Mouse (Mus musculus) left cerebral cortex, adult 11 months (tissue): Measurements from ENCODE around the gene Sprr2a1.
"Not testable (repeated sequence)": the region's sequence is repeated elsewhere in the genome, so short reads cannot be mapped to it uniquely, and the experiment has no call there.

Experiments used
- DNase-seq: peaks from one replicate; pipeline ENCODE4 v3.0.0; 2022; ENCODE audit warnings: low spot score

The Sprr2a1 gene

DNA sequence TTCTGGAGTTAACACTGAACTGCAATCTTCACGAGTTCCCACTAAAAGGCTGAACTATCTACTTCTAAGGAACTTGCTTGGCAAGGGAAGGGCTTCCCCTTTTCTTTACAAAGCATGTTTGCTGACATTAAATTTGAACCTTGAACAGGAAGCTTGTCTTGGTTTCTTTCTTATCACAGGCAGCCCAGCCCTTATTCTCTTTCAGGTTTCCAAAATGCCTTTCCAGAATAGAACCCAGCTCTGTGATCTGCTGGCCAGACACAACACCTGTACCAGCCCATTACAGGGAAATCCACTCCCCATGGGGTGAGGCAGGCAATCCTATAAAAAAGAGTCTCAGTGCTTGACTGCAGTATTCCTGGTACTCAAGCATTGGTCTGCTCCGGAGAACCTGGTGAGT lies at the start of gene Sprr2a1, which contains the start of gene Sprr2a2:
Gene Sprr2a1, plus strand, starts transcription at position 231 of the 400 bp plus-strand sequence.
Gene Sprr2a2, plus strand, starts transcription at position 352 of the 400 bp plus-strand sequence.
- DNase-seq: not testable (repeated sequence)

DNA sequence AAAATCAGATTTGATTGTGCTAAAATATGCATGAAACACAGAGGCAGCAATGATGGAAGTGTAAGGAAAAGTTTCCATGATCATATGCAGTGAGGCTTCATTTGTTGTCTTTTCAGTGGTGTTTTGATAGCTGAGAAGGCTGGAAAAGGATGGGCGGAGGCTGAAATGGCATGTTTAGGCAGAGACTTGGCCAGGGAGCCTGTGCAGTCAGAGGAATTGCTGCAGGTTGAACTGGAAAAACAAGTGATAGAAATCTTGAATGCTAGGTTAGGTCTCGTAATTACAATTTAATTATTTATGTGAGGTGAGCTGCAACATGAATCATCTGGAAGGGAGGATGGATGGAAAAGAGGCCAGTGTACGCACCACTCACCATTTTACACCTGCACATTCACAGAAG lies 45.8 kb upstream of the Sprr2a1 start:
- DNase-seq: no peak

DNA sequence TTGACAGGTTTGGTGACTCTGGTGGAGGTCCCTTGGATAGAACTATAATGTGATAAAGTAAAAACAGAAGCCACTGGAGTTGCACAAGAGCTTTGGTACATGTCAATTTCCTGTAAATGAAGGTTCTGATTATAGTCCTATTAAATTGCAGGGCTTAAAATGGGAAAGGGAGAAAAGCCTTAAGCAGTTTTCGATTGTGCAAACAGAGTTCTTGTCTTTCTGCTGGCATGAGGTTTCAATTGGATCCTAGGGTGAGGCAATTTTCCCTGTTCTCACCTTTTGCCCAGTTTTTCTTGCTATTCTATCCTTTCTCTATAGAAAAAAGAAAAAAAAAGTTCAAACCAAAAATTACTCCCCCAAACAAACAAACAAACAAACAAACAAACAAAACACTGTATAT lies 38.7 kb upstream of the Sprr2a1 start:
- no peak for DNase-seq

DNA sequence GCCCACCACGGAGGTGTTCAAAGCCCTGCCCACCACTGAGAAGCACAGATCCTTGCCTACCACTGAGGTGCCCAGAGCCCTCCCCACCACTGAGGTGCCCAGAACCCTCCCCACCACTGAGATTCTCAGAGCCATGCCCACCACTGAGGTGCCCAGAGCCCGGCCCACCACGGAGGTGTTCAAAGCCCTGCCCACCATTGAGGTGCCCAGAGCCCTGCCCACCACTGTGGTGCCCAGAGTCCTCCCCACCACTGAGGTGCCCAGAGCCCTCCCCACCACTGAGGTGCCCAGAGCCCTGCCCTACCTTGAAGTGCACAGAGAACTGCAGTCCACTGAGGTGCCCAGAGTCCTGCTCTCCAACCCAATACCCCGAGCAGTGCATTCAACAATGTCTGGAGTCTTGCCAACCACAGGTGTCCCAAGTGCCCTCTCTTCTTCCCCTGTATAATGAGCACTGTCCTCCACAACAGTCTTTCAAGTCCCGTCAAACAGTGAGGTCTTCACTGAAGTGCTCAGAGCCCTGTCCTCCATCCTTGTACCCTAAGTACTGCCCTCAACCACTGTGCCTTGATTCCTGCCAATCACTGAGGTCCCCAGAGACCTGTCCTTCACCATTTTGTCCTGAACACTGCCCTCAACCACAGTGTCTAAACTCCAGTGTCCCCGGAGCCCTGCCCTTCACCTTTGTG lies 19.9 kb upstream of the Sprr2a1 start:
- DNase-seq: no peak

DNA sequence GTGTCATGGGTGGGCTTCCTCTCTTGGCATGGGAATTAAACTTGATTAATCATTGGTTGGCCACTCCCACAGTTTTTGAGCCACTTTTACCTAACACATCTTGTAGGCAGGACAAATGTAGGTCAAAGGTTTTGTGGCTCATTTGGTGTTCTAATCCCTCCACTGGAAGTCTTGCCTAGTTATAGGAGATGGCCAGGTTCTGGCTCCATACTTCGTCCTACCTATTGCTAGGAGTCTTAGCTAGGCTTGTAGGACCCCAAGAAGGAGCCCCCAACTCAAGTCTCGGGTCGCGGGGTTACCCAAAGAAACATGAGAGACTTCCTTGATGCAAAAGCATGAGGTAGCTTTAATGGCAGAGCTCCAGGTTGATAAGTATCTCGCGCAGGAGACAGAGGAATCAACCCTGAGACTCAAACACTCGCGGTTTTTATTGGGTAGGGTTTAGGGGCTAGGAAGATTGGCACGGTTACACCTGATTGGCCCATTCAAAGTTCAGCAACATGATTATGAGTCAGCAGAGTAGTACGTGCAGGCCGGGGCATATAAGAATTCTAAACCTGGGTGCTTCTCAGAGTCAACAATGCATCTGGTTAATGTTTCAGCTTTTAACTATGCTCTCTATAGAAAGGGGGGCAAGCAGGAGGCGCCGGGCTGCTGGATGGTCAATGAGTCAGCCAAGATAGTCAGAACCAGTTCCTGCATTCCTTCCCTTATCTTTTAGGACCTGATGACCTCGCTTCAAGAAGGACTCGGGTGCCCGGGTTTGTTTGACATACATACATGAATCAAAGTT lies 4.3 kb upstream of the Sprr2a1 start:
- not testable (repeated sequence) for DNase-seq

DNA sequence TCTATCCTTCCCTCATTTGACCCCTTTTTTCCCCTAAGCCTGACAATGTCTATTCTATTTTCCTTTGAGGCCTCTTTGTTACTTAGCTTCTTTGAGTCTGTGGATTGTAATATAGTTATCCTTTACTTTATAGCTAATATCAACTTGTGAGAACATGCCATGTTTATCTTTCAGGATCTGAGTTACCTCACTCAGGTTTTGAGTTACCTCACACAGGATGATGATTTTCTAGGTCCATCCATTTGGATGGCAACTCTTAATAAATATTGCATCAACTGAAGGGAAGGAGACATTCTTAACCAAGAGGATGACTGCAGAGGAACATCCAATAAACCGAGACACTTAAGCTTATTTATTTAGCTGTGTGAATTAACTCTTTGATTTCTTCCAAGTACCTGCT lies 3.5 kb upstream of the Sprr2a1 start:
- not testable (repeated sequence) for DNase-seq

DNA sequence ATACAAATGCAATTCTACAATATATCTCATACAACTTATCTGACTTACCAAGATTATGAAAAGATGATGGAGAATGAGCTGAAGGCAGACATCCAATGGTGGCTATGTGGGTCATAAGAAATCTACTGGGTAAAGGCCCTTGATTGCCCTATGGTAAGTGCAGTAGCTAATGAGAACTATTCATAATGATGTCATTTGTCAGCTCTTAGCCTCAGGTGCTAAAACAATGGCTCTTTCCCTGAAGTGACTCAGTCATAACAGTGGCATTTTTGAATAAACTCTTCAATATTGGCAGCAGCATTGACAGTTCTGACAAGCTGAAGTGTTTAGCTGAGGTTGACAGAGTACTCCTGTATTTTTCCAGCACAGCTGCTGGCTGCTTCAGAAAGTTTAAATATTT lies 1.9 kb upstream of the Sprr2a1 start:
- not testable (repeated sequence) for DNase-seq

DNA sequence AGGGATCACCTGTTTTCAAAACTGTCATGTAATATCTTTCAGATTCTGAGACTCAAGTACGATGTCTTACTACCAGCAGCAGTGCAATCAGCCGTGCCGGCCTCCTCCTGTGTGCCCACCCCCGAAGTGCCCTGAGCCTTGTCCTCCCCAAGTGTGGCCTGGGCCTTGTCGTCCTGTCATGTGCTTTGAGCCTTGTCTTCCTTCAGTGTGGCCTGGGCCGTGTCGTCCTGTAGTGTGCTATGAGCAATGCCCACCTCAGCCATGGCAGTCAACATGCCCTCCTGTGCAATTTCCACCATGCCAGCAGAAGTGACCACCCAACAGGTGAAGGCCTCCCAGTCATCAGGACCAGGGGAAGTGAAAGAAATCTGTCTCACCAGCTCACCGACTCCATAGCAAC lies 3.4 kb downstream of the Sprr2a1 start:
- not testable (repeated sequence) for DNase-seq

DNA sequence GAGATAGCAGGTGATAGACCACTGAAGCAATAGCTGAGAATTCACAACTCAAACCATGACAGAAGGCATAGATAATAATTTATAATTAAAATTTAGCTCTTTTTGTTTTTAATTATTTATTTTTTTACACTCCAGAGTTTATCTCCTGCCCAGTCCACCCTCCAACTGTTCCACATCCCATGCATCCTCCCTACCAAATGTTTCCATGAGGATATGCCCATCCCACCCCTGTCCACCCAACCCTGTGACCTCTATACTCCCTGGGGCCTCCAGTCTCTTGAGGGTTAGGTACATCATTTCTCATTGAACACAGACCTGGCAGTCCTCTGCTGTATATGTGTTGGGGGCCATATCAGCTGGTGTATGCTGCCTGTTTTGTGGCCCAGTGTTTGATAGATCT lies 8.1 kb downstream of the Sprr2a1 start:
- DNase-seq: not testable (repeated sequence)

DNA sequence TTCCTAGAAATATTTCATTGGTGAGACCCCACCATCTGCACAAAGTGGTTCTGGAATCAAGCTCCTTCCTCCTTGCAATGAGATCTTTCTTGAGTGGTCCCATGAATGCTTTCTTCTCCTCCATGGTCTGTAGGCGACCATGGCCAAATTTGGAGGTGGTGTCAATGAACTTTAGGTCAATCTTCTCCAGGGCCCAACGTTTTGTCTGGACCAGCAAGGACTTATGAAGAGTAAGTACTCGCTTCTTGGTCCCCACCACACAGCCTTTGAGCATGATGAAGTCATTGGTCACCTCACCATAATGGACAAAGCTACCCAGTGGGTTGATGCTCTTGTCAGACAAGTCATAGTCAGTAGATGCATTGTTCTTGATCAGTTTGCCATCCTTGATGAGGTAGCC lies 11.8 kb downstream of the Sprr2a1 start:
- not testable (repeated sequence) for DNase-seq

DNA sequence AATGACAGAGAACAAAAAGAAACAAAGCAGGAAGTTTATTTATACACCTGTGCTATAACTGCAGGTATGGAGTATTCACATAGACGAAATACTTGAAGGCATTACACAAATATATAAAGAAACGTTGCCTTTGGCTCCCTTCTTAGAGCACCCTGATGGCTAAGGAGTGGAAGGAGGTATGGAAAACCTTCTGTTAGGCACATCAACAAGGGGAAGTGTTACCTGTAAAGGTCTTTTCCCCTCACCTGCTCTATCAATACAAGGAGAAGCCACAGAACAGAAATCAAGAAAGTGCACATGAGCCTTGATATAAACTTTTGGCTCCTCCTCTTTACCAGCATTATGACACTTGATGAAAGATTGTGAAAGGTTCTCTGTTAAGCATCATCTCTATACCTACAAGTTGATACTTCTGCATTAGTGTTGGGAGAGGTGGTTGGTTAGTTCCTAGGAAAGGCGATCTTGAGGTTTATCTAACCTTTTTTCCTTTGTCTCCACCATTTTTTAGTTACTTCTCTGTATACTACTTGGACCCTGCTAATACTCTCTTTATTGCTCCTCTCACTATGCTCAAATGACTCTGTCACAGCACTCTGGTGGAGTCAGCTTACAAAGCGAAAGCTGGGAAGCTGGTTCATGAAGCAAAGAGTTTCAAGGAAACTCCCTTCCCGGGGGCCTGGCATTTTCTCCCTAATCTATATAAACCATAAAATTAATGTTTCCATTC lies 21.0 kb downstream of the Sprr2a1 start:
- not testable (repeated sequence) for DNase-seq

DNA sequence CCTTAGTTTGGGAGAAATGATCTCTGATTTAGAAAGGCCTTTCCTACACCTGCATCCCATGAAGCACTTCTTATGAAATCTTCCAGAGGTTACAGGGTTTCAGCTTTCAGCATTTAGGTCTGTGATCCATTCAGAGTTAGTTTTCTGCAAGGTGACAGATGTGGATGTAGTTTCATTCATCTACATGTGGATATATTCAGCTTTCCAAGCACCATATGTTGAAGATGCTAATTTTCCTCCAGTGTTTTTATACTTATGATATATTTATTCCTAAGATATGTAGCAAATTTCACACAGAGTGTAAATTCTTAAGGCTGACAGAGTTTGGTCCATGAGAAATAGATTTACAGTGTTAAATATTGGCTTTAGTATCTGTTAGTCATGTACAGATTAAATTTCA lies 23.1 kb downstream of the Sprr2a1 start:
- DNase-seq: not testable (repeated sequence)

DNA sequence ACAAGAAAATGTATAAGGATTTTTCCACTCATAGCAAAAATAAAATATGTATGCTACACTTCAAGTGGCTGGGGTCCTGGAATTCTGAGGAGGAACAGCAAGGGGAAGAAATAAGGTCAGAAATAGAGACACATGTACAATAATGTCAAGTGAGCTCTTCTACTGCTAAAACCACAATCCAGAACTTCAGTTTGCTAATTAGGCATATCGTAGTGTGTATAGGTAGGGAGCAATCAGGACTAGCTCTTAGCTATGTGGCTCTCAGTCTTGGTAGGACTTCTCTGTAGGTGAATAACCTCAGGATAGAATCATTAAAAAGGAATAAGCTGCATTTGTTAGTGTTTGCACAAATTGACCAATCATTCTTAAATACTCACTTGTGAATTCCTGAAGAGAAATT lies 23.6 kb downstream of the Sprr2a1 start:
- not testable (repeated sequence) for DNase-seq

DNA sequence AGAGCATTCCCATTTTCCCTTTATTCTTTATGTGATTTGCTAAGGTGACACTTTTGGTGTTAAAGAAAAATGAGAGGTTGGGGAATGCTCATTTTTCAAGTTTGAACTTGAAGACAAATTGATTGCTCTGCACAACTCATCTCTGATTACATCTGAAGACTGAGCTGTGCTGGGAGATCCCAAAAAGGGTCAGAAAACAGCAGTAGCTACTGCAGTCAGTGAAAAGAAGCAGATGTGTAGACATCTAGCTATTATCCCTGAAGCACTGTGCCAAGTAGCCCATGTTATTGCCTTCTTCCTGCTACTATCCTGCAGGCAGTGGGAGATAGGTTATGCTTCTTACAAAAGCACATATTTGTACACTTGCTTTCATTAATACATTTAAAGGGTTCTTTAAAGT lies 29.2 kb downstream of the Sprr2a1 start:
- not testable (repeated sequence) for DNase-seq

DNA sequence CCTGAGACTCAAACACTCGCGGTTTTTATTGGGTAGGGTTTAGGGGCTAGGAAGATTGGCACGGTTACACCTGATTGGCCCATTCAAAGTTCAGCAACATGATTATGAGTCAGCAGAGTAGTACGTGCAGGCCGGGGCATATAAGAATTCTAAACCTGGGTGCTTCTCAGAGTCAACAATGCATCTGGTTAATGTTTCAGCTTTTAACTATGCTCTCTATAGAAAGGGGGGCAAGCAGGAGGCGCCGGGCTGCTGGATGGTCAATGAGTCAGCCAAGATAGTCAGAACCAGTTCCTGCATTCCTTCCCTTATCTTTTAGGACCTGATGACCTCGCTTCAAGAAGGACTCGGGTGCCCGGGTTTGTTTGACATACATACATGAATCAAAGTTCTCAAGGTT lies 30.6 kb downstream of the Sprr2a1 start:
- not testable (repeated sequence) for DNase-seq

DNA sequence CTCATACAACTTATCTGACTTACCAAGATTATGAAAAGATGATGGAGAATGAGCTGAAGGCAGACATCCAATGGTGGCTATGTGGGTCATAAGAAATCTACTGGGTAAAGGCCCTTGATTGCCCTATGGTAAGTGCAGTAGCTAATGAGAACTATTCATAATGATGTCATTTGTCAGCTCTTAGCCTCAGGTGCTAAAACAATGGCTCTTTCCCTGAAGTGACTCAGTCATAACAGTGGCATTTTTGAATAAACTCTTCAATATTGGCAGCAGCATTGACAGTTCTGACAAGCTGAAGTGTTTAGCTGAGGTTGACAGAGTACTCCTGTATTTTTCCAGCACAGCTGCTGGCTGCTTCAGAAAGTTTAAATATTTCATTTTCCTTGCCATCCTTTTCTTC lies 32.9 kb downstream of the Sprr2a1 start:
- not testable (repeated sequence) for DNase-seq

DNA sequence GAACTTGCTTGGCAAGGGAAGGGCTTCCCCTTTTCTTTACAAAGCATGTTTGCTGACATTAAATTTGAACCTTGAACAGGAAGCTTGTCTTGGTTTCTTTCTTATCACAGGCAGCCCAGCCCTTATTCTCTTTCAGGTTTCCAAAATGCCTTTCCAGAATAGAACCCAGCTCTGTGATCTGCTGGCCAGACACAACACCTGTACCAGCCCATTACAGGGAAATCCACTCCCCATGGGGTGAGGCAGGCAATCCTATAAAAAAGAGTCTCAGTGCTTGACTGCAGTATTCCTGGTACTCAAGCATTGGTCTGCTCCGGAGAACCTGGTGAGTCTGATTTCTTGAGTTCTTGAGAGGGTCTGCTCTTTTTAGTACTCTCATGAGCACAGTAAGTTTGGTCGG lies 34.9 kb downstream of the Sprr2a1 start:
- not testable (repeated sequence) for DNase-seq

DNA sequence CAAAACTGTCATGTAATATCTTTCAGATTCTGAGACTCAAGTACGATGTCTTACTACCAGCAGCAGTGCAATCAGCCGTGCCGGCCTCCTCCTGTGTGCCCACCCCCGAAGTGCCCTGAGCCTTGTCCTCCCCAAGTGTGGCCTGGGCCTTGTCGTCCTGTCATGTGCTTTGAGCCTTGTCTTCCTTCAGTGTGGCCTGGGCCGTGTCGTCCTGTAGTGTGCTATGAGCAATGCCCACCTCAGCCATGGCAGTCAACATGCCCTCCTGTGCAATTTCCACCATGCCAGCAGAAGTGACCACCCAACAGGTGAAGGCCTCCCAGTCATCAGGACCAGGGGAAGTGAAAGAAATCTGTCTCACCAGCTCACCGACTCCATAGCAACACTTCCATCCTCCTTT lies 38.3 kb downstream of the Sprr2a1 start:
- not testable (repeated sequence) for DNase-seq

DNA sequence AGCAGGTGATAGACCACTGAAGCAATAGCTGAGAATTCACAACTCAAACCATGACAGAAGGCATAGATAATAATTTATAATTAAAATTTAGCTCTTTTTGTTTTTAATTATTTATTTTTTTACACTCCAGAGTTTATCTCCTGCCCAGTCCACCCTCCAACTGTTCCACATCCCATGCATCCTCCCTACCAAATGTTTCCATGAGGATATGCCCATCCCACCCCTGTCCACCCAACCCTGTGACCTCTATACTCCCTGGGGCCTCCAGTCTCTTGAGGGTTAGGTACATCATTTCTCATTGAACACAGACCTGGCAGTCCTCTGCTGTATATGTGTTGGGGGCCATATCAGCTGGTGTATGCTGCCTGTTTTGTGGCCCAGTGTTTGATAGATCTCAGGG lies 42.9 kb downstream of the Sprr2a1 start:
- not testable (repeated sequence) for DNase-seq

DNA sequence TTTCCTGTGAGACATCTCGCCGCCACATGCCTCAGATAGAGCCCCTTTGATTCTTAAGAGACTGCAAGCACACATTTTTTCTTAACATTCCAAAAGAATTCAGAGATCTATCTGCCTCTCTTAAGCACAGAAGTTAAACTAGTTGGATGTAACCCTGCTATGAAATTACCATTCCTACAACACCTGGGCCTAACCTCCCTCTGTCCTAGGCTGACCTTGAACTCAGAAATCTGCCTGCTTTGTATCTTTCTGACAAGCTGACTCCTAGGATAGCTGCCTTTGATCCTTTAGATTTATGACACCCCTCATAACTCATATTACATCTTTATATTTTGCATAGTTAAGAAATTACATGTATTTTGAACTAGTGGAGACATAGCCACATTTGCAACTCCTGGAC lies 47.9 kb downstream of the Sprr2a1 start:
- DNase-seq: not testable (repeated sequence)
